Mouse (Mus musculus): ENCODE results near the gene B4galnt2.

DNA sequence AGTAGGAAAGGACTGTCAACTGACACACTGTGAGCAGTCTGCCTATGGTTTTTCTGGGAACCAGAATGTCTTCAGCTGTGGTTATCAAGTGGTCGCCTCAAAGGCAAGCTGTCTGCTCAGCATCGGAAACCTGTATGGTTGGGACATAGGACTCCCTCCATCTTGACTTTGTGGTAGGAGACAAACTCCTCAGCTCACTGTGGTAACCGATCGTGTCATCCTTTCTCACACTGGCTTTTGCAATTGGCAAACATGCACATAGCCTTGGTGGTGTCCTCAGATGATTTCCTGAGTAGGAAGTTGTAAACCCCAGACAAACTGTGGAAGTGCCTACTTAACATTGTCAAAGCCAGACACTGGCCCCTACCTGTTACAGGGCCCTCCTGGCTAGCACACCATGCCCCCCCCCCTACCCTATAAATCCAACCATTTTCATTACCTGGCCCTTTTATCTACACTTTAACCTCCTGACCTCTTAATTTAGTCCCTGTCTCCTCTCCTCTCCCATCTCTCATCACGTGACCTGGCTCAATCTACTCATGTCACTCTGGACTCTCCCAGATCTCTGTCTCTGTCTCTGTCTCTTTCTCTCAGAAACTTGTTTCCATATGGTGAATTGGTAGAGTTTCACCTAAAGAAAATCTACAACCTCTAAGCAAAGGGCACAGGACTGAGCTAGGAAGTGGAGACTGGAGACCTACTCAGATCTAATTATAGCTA, 6.7 kb downstream of the B4galnt2 start:
- no peak for TF ChIP-seq CTCF (IDR thresholded peaks at IDR 0.05; ENCODE audit: extremely low read depth, insufficient read depth, low read length)
- TF ChIP-seq POLR2A (IDR thresholded peaks at IDR 0.05; ENCODE audit: extremely low read depth, insufficient read depth, low read length), result no peak

Measured in cortical plate, adult 2 months (tissue).